Mouse (Mus musculus) heart, embryonic 10.5 days (tissue): ENCODE results near the gene St6galnac4. TPM values are rescaled to one million over a fixed set of nuclear protein-coding genes. Genes with fewer than 3 reads are reported as not detected.

ENCODE experiments used
- DNase-seq: peaks from one replicate; pipeline ENCODE4 v3.0.0-alpha.2; 2017; ENCODE audit warnings: low spot score
- H3K27ac ChIP-seq: fragments of 300-500 bp; sonication (generic); 2 replicates; pipeline ENCODE4 v1.5.1; 2016; ENCODE audit warnings: mild to moderate bottlenecking
- H3K27me3 ChIP-seq: fragments of 300-500 bp; sonication (generic); 2 replicates; pipeline ENCODE4 v1.6.1; 2016; ENCODE audit warnings: mild to moderate bottlenecking; ENCODE audit not compliant: poor library complexity, insufficient read depth, severe bottlenecking
- H3K36me3 ChIP-seq: fragments of 300-500 bp; sonication (generic); 2 replicates; pipeline ENCODE4 v1.6.1; 2016; ENCODE audit warnings: mild to moderate bottlenecking, moderate library complexity
- H3K4me1 ChIP-seq: fragments of 300-500 bp; sonication (generic); 2 replicates; pipeline ENCODE4 v1.6.1; 2016; ENCODE audit warnings: mild to moderate bottlenecking
- H3K4me3 ChIP-seq: fragments of 300-500 bp; sonication (generic); 2 replicates; pipeline ENCODE4 v1.5.1; 2016; ENCODE audit warnings: mild to moderate bottlenecking, moderate library complexity
- H3K9me3 ChIP-seq: fragments of 300-500 bp; sonication (generic); 2 replicates; pipeline ENCODE4 v1.6.1; 2016; ENCODE audit warnings: mild to moderate bottlenecking, moderate library complexity
- WGBS: fragments of 180-500 bp; shearing (Covaris S2); methylation state at CpG from one replicate; pipeline ENCODE4 v1.1.7; 2016; 5-methylcytosine and 5-hydroxymethylcytosine counted together
- polyA plus RNA-seq: library from polyadenylated mRNA; unstranded; fragments of >200 nt; fragmentation: Nextera tagmentation; extraction: Ambion mirVana; gene quantifications from 2 replicates; pipeline ENCODE4 v1.2.1, GENCODE M21; 2016

The St6galnac4 gene
- polyA plus RNA-seq, 1 experiment from 2014 or later = 39.8 TPM

GRCm38 (mm10) chr2:32628044-32628550, 41.2 kb downstream of the St6galnac4 start:
- Histone ChIP-seq H3K27ac (peak overlapping the region; percentile 91), H3K4me1 (peaks cover 78% of the 10 kb centered on the region), H3K27me3 (no peaks in the 10 kb centered on the region), H3K4me3 (peak overlapping the region; percentile 53), H3K36me3 (peaks cover 32% of the 10 kb centered on the region), H3K9me3 (no peaks in the 10 kb centered on the region)
- WGBS = 41% methylated on average over 4 of the region's 4 CpGs
- no peak for DNase-seq

- Histone ChIP-seq H3K36me3 (peaks cover 37% of the 10 kb centered on the region), H3K27me3 (no peaks in the 10 kb centered on the region), H3K9me3 (no peaks in the 10 kb centered on the region), H3K4me1 (peaks cover 83% of the 10 kb centered on the region), H3K27ac (peak overlapping the region; percentile 91), H3K4me3 (peak overlapping the region; percentile 53)
- no peak for DNase-seq
- 35% methylated on average over 5 of the region's 5 CpGs for WGBS
These were observed 41.8 kb downstream of the St6galnac4 start for GRCm38 (mm10) chr2:32628729-32629128.

- WGBS = 46% methylated on average over 9 of the region's 9 CpGs
- Histone ChIP-seq H3K36me3 (peaks cover 44% of the 10 kb centered on the region), H3K27ac (peak overlapping the region; percentile 91), H3K27me3 (no peaks in the 10 kb centered on the region), H3K4me3 (peak overlapping the region; percentile 53), H3K9me3 (no peaks in the 10 kb centered on the region), H3K4me1 (peaks cover 81% of the 10 kb centered on the region)
- no peak for DNase-seq
These were observed 42.5 kb downstream of the St6galnac4 start for GRCm38 (mm10) chr2:32629276-32629976.

GRCm38 (mm10) chr2:32630036-32630435, 43.1 kb downstream of the St6galnac4 start:
- Histone ChIP-seq H3K27me3 (no peaks in the 10 kb centered on the region), H3K9me3 (no peaks in the 10 kb centered on the region), H3K4me3 (no peak overlapping the region), H3K4me1 (peaks cover 76% of the 10 kb centered on the region), H3K36me3 (peaks cover 50% of the 10 kb centered on the region), H3K27ac (peak overlapping the region; percentile 91; the same call in 1 of the 2 replicates)
- WGBS = 79% methylated on average over 8 of the region's 9 CpGs
- no peak for DNase-seq

- 84% methylated on average over 10 of the region's 10 CpGs for WGBS
These were observed 44.2 kb downstream of the St6galnac4 start for GRCm38 (mm10) chr2:32631046-32631445.

DNA sequence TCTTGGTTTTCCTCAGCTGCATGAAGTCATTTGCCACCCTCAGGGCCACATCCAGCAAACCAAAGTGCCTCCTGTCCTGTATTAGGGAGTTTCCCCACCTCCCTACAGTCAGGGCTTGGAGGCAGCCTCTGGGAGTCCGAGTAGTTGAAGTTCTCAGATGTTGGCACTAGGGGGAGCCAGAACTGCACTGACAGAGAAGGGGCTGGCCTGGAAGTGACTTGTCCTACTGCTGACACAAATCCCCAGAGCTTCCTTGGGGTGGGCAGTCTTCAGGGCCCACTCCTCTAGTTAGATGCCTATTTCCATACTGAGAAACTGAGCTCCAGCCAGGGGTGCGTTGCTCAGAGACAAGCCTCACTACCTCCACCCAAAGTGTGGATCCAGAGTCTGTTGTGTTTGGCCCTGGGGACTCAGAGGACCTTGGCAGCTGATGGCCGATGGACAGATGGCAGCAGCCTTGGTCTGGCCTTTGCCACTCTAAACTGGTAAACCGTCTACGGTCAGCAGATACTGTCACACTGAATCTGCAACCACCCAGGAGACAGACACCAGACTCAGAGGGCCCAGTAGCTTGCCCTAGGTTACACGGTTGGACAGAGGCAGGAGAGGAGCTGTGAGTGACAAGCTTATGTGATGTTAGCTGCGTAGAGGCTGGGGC, 45.0 kb downstream of the St6galnac4 start:
- H3K4me3 ChIP-seq = no peak overlapping the region
- no peaks in the 10 kb centered on the region for H3K9me3 ChIP-seq
- peak overlapping the region; percentile 56 for H3K27ac ChIP-seq
- no peaks in the 10 kb centered on the region for H3K27me3 ChIP-seq
- peaks cover 66% of the 10 kb centered on the region for H3K4me1 ChIP-seq
- peaks cover 52% of the 10 kb centered on the region for H3K36me3 ChIP-seq
- no peak for DNase-seq
- 40% methylated on average over 7 of the region's 7 CpGs for WGBS

More at GRCm38 (mm10) chr2:32631046-32631445, 44.2 kb downstream of the St6galnac4 start:
- H3K4me1 ChIP-seq = peaks cover 66% of the 10 kb centered on the region
- H3K27me3 ChIP-seq = no peaks in the 10 kb centered on the region
- H3K4me3 ChIP-seq = no peak overlapping the region
- peaks cover 52% of the 10 kb centered on the region for H3K36me3 ChIP-seq
- H3K27ac ChIP-seq = 0 out of 2 replicates have a peak overlapping the region, but pooled peaks have one; percentile 56
- DNase-seq = no peak
- no peaks in the 10 kb centered on the region for H3K9me3 ChIP-seq

GRCm38 (mm10) chr2:32633660-32634059, 46.8 kb downstream of the St6galnac4 start:
- Histone ChIP-seq H3K27ac (peak overlapping the region; percentile 76), H3K9me3 (no peaks in the 10 kb centered on the region), H3K27me3 (no peaks in the 10 kb centered on the region), H3K36me3 (peaks cover 52% of the 10 kb centered on the region), H3K4me1 (peaks cover 61% of the 10 kb centered on the region), H3K4me3 (no peak overlapping the region)
- 71% methylated on average over 5 of the region's 5 CpGs for WGBS
- no peak for DNase-seq

GRCm38 (mm10) chr2:32634277-32635105, 47.6 kb downstream of the St6galnac4 start:
- no peak overlapping the region for H3K4me3 ChIP-seq
- H3K36me3 ChIP-seq = peaks cover 52% of the 10 kb centered on the region
- no peaks in the 10 kb centered on the region for H3K27me3 ChIP-seq
- H3K27ac ChIP-seq = peak overlapping the region; percentile 63; the same call in 1 of the 2 replicates
- WGBS = 81% methylated on average over 10 of the region's 10 CpGs
- no peak for DNase-seq
- H3K9me3 ChIP-seq = no peaks in the 10 kb centered on the region
- peaks cover 53% of the 10 kb centered on the region for H3K4me1 ChIP-seq

DNA sequence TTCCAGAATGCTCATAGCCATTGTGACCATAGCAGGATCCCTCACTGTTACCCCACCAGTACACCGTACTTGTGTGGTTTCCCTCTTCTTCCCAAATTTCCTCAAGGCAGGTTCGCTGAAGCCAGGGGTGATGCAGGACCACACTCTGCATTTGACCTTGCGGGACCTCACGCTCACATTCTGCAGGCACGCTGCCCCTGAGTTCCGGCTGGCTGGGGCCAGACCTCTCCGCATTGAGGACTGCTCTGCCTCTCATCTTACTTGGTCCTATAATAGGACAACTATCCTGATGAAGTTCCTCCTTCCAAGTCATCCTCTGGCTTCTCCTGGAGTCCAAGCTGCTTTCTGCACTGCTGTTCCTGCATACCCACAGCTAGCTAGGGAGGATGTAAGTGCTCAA, 49.7 kb downstream of the St6galnac4 start:
- Histone ChIP-seq H3K9me3 (no peaks in the 10 kb centered on the region), H3K27me3 (no peaks in the 10 kb centered on the region), H3K4me3 (no peak overlapping the region), H3K4me1 (peaks cover 54% of the 10 kb centered on the region), H3K27ac (peak overlapping the region; percentile 69), H3K36me3 (peaks cover 34% of the 10 kb centered on the region)
- WGBS = 77% methylated on average over 7 of the region's 7 CpGs
- DNase-seq = no peak

DNA sequence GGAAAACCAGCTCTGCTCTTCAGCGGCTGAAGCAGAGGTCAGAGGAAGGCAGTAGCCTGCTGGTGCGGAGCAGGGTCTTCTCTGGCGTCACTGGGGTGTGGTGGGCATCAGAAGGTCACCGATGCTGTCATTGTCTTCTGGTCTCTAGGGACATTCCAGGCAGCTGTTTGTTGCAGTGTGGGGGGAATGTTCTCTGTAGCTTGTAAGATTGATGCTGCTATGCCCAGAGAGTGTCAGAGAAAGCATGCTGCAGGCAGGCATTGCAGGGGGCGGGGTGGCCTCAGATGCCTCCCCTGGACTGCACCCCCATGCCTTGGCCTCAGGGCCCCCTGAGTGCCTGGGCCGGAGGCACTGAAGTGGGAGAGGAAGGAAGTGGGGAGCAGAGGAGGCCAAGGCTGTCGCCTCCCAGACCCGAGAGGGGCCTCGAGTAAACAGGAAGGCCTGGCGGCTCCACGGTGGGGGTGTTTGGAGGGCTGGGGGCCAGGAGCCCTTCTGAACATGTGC, 50.9 kb downstream of the St6galnac4 start:
- no peak for DNase-seq
- Histone ChIP-seq H3K36me3 (peaks cover 23% of the 10 kb centered on the region), H3K9me3 (no peaks in the 10 kb centered on the region), H3K27me3 (no peaks in the 10 kb centered on the region), H3K4me3 (peak overlapping the region; percentile 24), H3K27ac (peak overlapping the region; percentile 84), H3K4me1 (peaks cover 55% of the 10 kb centered on the region)
- 16% methylated on average over 11 of the region's 11 CpGs for WGBS

GRCm38 (mm10) chr2:32639632-32640031, 52.7 kb downstream of the St6galnac4 start:
- Histone ChIP-seq H3K9me3 (no peaks in the 10 kb centered on the region), H3K36me3 (peaks cover 5% of the 10 kb centered on the region), H3K27me3 (no peaks in the 10 kb centered on the region), H3K4me3 (no peak overlapping the region), H3K4me1 (peaks cover 61% of the 10 kb centered on the region), H3K27ac (peak overlapping the region; percentile 52)
- WGBS = 52% methylated on average over 1 of the region's 1 CpGs
- DNase-seq = no peak

- Histone ChIP-seq H3K36me3 (no peaks in the 10 kb centered on the region), H3K27me3 (no peaks in the 10 kb centered on the region), H3K9me3 (no peaks in the 10 kb centered on the region), H3K4me1 (peaks cover 71% of the 10 kb centered on the region), H3K4me3 (no peak overlapping the region), H3K27ac (peak overlapping the region; percentile 76)
- DNase-seq = no peak
- 41% methylated on average over 6 of the region's 6 CpGs for WGBS
These were observed 53.7 kb downstream of the St6galnac4 start for GRCm38 (mm10) chr2:32640550-32641051.
